Mouse (Mus musculus) testis, adult 2 months (tissue): ENCODE results near the gene Ctbp2.

Experiments used
- CTCF ChIP-seq: fragments of 200-500 bp; IDR thresholded peaks from 2 replicates; pipeline ENCODE4 v1.5.1; 2012; ENCODE audit warnings: low read depth, mild to moderate bottlenecking, inconsistent platforms, low read length, moderate library complexity; ENCODE audit not compliant: control insufficient read depth, insufficient read depth, insufficient replicate concordance
- POLR2A ChIP-seq: fragments of 200-500 bp; IDR thresholded peaks from 2 replicates; pipeline ENCODE4 v1.6.1; 2012; ENCODE audit warnings: low read depth, mild to moderate bottlenecking, inconsistent platforms, low read length, moderate library complexity; ENCODE audit not compliant: control insufficient read depth

DNA sequence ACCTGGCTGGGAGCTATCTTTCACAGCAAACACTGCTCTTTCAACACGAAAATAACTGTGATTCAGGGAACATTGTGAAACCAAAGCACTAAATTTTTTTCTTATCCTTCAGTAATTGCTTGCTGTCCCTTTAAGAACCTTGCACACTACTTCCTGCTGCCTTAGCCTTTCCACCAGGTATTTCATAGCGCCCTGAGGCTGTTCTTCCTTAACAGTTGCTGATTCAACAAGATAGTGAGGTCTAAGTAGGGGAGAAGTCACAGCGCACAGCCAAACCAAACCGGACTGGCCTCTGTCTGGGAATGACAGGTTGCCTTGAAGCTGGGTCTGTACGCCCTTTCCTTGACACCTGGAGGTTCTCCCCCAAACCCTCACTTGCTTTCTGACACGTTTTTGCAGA lies 73.5 kb downstream of the Ctbp2 start:
- TF ChIP-seq POLR2A (no peak), CTCF (no peak)
